Mouse (Mus musculus) hindbrain, embryonic 13.5 days (tissue): ENCODE results near the gene Gm20388. TPM values are rescaled to one million over a fixed set of nuclear protein-coding genes. Genes with fewer than 3 reads are reported as not detected.

Experiments
- ATAC-seq: fragments of 200-750 bp; cut with Nextera tagmentation; 2 replicates; pipeline ENCODE4 v1.8.0; 2017; ENCODE audit warnings: moderate TSS enrichment; ENCODE audit not compliant: low FRiP score
- H3K27ac ChIP-seq: fragments of 300-500 bp; sonication (generic); 2 replicates; pipeline ENCODE4 v1.5.1; 2015; ENCODE audit warnings: inconsistent platforms, mild to moderate bottlenecking, moderate library complexity
- H3K27me3 ChIP-seq: fragments of 300-500 bp; sonication (generic); 2 replicates; pipeline ENCODE4 v1.6.1; 2015; ENCODE audit warnings: mild to moderate bottlenecking, inconsistent platforms
- H3K36me3 ChIP-seq: fragments of 300-500 bp; sonication (generic); 2 replicates; pipeline ENCODE4 v1.6.1; 2015; ENCODE audit warnings: mild to moderate bottlenecking, inconsistent platforms
- H3K4me1 ChIP-seq: fragments of 300-500 bp; sonication (generic); replicated peaks from 2 replicates; pipeline ENCODE4 v1.6.1; 2015; ENCODE audit warnings: inconsistent platforms
- H3K4me2 ChIP-seq: fragments of 300-500 bp; sonication (generic); 2 replicates; pipeline ENCODE4 v1.6.1; 2015; ENCODE audit warnings: inconsistent platforms, mild to moderate bottlenecking, moderate library complexity
- H3K4me3 ChIP-seq: fragments of 300-500 bp; sonication (generic); 2 replicates; pipeline ENCODE4 v1.5.1; 2015; ENCODE audit warnings: mild to moderate bottlenecking, inconsistent platforms
- H3K9ac ChIP-seq: fragments of 300-500 bp; sonication (generic); 2 replicates; pipeline ENCODE4 v1.6.1; 2015; ENCODE audit warnings: mild to moderate bottlenecking, inconsistent platforms
- H3K9me3 ChIP-seq: fragments of 300-500 bp; sonication (generic); 2 replicates; pipeline ENCODE4 v1.6.1; 2016; ENCODE audit warnings: inconsistent platforms
- WGBS: fragments of 180-500 bp; shearing (Covaris S2); methylation state at CpG from one replicate; pipeline ENCODE4 v1.1.7; 2015; 5-methylcytosine and 5-hydroxymethylcytosine counted together
- polyA plus RNA-seq: library from polyadenylated mRNA; unstranded; fragments of >200 nt; fragmentation: Nextera tagmentation; extraction: Ambion mirVana; gene quantifications from 2 replicates; pipeline ENCODE4 v1.2.1, GENCODE M21; 2015

The Gm20388 gene
- polyA plus RNA-seq, 1 experiment from 2014 or later: 1.9 TPM

- H3K4me2 ChIP-seq: no peak overlapping the region
- H3K9me3 ChIP-seq: no peaks in the 10 kb centered on the region
- WGBS: 92% methylated on average over 3 of the region's 3 CpGs
- ATAC-seq: no peak
- no peak overlapping the region for H3K27ac ChIP-seq
- H3K27me3 ChIP-seq: no peaks in the 10 kb centered on the region
- H3K9ac ChIP-seq: no peak overlapping the region
- no peak overlapping the region for H3K4me3 ChIP-seq
- H3K36me3 ChIP-seq: peaks cover 3% of the 10 kb centered on the region; the same call in 1 of the 2 replicates
- H3K4me1 ChIP-seq: peaks cover 50% of the 10 kb centered on the region
Measured at GRCm38 (mm10) chr8:119917415-119917814, 6.8 kb downstream of the Gm20388 start.

GRCm38 (mm10) chr8:119918155-119918567, 7.5 kb downstream of the Gm20388 start:
- no peak overlapping the region for H3K4me3 ChIP-seq
- no peak overlapping the region for H3K9ac ChIP-seq
- H3K36me3 ChIP-seq: peaks cover 3% of the 10 kb centered on the region; the same call in 1 of the 2 replicates
- peaks cover 46% of the 10 kb centered on the region for H3K4me1 ChIP-seq
- H3K27ac ChIP-seq: no peak overlapping the region
- H3K9me3 ChIP-seq: no peaks in the 10 kb centered on the region
- H3K4me2 ChIP-seq: no peak overlapping the region
- ATAC-seq: no peak
- no peaks in the 10 kb centered on the region for H3K27me3 ChIP-seq
- 94% methylated on average over 1 of the region's 1 CpGs for WGBS

GRCm38 (mm10) chr8:119923259-119923658, 12.6 kb downstream of the Gm20388 start:
- no peak for ATAC-seq
- Histone ChIP-seq H3K27ac (no peak overlapping the region), H3K9ac (peak overlapping the region; percentile 39; the same call in 1 of the 2 replicates), H3K4me3 (no peak overlapping the region), H3K9me3 (no peaks in the 10 kb centered on the region), H3K27me3 (no peaks in the 10 kb centered on the region), H3K36me3 (peaks cover 3% of the 10 kb centered on the region; the same call in 1 of the 2 replicates), H3K4me1 (peaks cover 29% of the 10 kb centered on the region), H3K4me2 (no peak overlapping the region)
- 70% methylated on average over 5 of the region's 5 CpGs for WGBS

GRCm38 (mm10) chr8:119925428-119925827, 14.8 kb downstream of the Gm20388 start:
- ATAC-seq: no peak
- Histone ChIP-seq H3K36me3 (no peaks in the 10 kb centered on the region), H3K9me3 (no peaks in the 10 kb centered on the region), H3K27ac (no peak overlapping the region), H3K4me1 (peaks cover 31% of the 10 kb centered on the region), H3K4me3 (no peak overlapping the region), H3K27me3 (no peaks in the 10 kb centered on the region), H3K4me2 (no peak overlapping the region), H3K9ac (no peak overlapping the region)
- WGBS: 89% methylated on average over 4 of the region's 4 CpGs

GRCm38 (mm10) chr8:119926474-119926873, 15.8 kb downstream of the Gm20388 start:
- Histone ChIP-seq H3K9me3 (no peaks in the 10 kb centered on the region), H3K4me1 (peaks cover 33% of the 10 kb centered on the region), H3K27ac (no peak overlapping the region), H3K9ac (no peak overlapping the region), H3K4me2 (no peak overlapping the region), H3K36me3 (no peaks in the 10 kb centered on the region), H3K4me3 (no peak overlapping the region), H3K27me3 (no peaks in the 10 kb centered on the region)
- WGBS: 85% methylated on average over 2 of the region's 2 CpGs
- ATAC-seq: no peak

- Histone ChIP-seq H3K4me1 (peaks cover 26% of the 10 kb centered on the region), H3K36me3 (peaks cover 9% of the 10 kb centered on the region; the same call in 1 of the 2 replicates), H3K9me3 (no peaks in the 10 kb centered on the region), H3K27ac (no peak overlapping the region), H3K27me3 (no peaks in the 10 kb centered on the region), H3K4me3 (no peak overlapping the region), H3K9ac (no peak overlapping the region), H3K4me2 (no peak overlapping the region)
- no peak for ATAC-seq
- 49% methylated on average over 6 of the region's 6 CpGs for WGBS
Measured at GRCm38 (mm10) chr8:119927422-119928092, 16.9 kb downstream of the Gm20388 start.

- H3K9ac ChIP-seq: no peak overlapping the region
- 84% methylated on average over 4 of the region's 4 CpGs for WGBS
- H3K27ac ChIP-seq: no peak overlapping the region
- no peak overlapping the region for H3K4me2 ChIP-seq
- H3K4me3 ChIP-seq: no peak overlapping the region
- no peak for ATAC-seq
- no peaks in the 10 kb centered on the region for H3K9me3 ChIP-seq
- H3K36me3 ChIP-seq: peaks cover 34% of the 10 kb centered on the region
- no peaks in the 10 kb centered on the region for H3K27me3 ChIP-seq
- H3K4me1 ChIP-seq: peaks cover 8% of the 10 kb centered on the region; the same call in 1 of the 2 replicates
Measured at GRCm38 (mm10) chr8:119931317-119931716, 20.7 kb downstream of the Gm20388 start.

GRCm38 (mm10) chr8:119933681-119934080, 23.0 kb downstream of the Gm20388 start:
- no peak overlapping the region for H3K4me2 ChIP-seq
- no peaks in the 10 kb centered on the region for H3K27me3 ChIP-seq
- H3K4me1 ChIP-seq: peaks cover 12% of the 10 kb centered on the region
- no peak for ATAC-seq
- H3K4me3 ChIP-seq: no peak overlapping the region
- H3K36me3 ChIP-seq: peaks cover 55% of the 10 kb centered on the region
- no peak overlapping the region for H3K9ac ChIP-seq
- H3K9me3 ChIP-seq: no peaks in the 10 kb centered on the region
- WGBS: 95% methylated on average over 4 of the region's 4 CpGs
- no peak overlapping the region for H3K27ac ChIP-seq

GRCm38 (mm10) chr8:119935541-119935940, 24.9 kb downstream of the Gm20388 start:
- Histone ChIP-seq H3K9ac (no peak overlapping the region), H3K27me3 (no peaks in the 10 kb centered on the region), H3K9me3 (no peaks in the 10 kb centered on the region), H3K4me2 (no peak overlapping the region), H3K4me1 (peaks cover 14% of the 10 kb centered on the region), H3K27ac (no peak overlapping the region), H3K36me3 (peaks cover 55% of the 10 kb centered on the region), H3K4me3 (no peak overlapping the region)
- ATAC-seq: no peak
- WGBS: 82% methylated on average over 6 of the region's 6 CpGs

GRCm38 (mm10) chr8:119938481-119938880, 27.8 kb downstream of the Gm20388 start:
- H3K9ac ChIP-seq: no peak overlapping the region
- WGBS: 80% methylated on average over 7 of the region's 7 CpGs
- H3K4me2 ChIP-seq: no peak overlapping the region
- no peak overlapping the region for H3K4me3 ChIP-seq
- no peaks in the 10 kb centered on the region for H3K9me3 ChIP-seq
- H3K4me1 ChIP-seq: peaks cover 13% of the 10 kb centered on the region
- no peak for ATAC-seq
- peaks cover 62% of the 10 kb centered on the region for H3K36me3 ChIP-seq
- H3K27me3 ChIP-seq: no peaks in the 10 kb centered on the region
- peak overlapping the region; percentile 41; the same call in 1 of the 2 replicates for H3K27ac ChIP-seq

GRCm38 (mm10) chr8:119939336-119939735, 28.7 kb downstream of the Gm20388 start:
- Histone ChIP-seq H3K9ac (no peak overlapping the region), H3K4me3 (no peak overlapping the region), H3K27me3 (no peaks in the 10 kb centered on the region), H3K4me2 (no peak overlapping the region), H3K36me3 (peaks cover 64% of the 10 kb centered on the region), H3K9me3 (no peaks in the 10 kb centered on the region), H3K27ac (peak overlapping the region; percentile 41; the same call in 1 of the 2 replicates), H3K4me1 (peaks cover 13% of the 10 kb centered on the region)
- no peak for ATAC-seq
- 78% methylated on average over 2 of the region's 2 CpGs for WGBS

- WGBS: 96% methylated on average over 18 of the region's 18 CpGs
- H3K4me2 ChIP-seq: no peak overlapping the region
- H3K9me3 ChIP-seq: no peaks in the 10 kb centered on the region
- H3K4me1 ChIP-seq: peaks cover 14% of the 10 kb centered on the region
- no peaks in the 10 kb centered on the region for H3K27me3 ChIP-seq
- H3K4me3 ChIP-seq: no peak overlapping the region
- H3K36me3 ChIP-seq: peaks cover 66% of the 10 kb centered on the region
- no peak for ATAC-seq
- no peak overlapping the region for H3K9ac ChIP-seq
- no peak overlapping the region for H3K27ac ChIP-seq
Measured at GRCm38 (mm10) chr8:119941471-119941870, 30.8 kb downstream of the Gm20388 start.

GRCm38 (mm10) chr8:119943616-119944015, 33.0 kb downstream of the Gm20388 start:
- Histone ChIP-seq H3K4me3 (no peak overlapping the region), H3K36me3 (peaks cover 64% of the 10 kb centered on the region), H3K4me2 (no peak overlapping the region), H3K27ac (no peak overlapping the region), H3K27me3 (no peaks in the 10 kb centered on the region), H3K4me1 (peaks cover 20% of the 10 kb centered on the region), H3K9ac (no peak overlapping the region), H3K9me3 (no peaks in the 10 kb centered on the region)
- ATAC-seq: no peak
- 95% methylated on average over 10 of the region's 10 CpGs for WGBS
